Mouse (Mus musculus): Measurements from ENCODE around the gene Car10.

Gene Car10

GRCm38 (mm10) chr11:93490211-93490820 is 392.5 kb downstream of the Car10 start:
- no peak for DNase-seq (ENCODE audit: low spot score in 2 of 2)

- no peak for DNase-seq (ENCODE audit: low spot score in 2 of 2)
These were observed 400.1 kb downstream of the Car10 start for GRCm38 (mm10) chr11:93497896-93498295.

GRCm38 (mm10) chr11:93500442-93500841 is 402.6 kb downstream of the Car10 start:
- no peak for DNase-seq (ENCODE audit: low spot score in 2 of 2)

GRCm38 (mm10) chr11:93501671-93502070 is 403.8 kb downstream of the Car10 start:
- DNase-seq (ENCODE audit: low spot score in 2 of 2): no peak

GRCm38 (mm10) chr11:93502864-93503263 is 405.0 kb downstream of the Car10 start:
- no peak for DNase-seq (ENCODE audit: low spot score in 2 of 2)

- no peak for DNase-seq (ENCODE audit: low spot score in 2 of 2)
These were observed 405.6 kb downstream of the Car10 start for GRCm38 (mm10) chr11:93503469-93503868.

GRCm38 (mm10) chr11:93509527-93510235 is 411.9 kb downstream of the Car10 start:
- DNase-seq (ENCODE audit: low spot score in 2 of 2): no peak

GRCm38 (mm10) chr11:93512843-93513242 is 415.0 kb downstream of the Car10 start:
- DNase-seq (ENCODE audit: low spot score in 2 of 2): no peak

GRCm38 (mm10) chr11:93514396-93514795 is 416.6 kb downstream of the Car10 start:
- DNase-seq (ENCODE audit: low spot score in 2 of 2): no peak

- no peak for DNase-seq (ENCODE audit: low spot score in 2 of 2)
These were observed 417.7 kb downstream of the Car10 start for GRCm38 (mm10) chr11:93515566-93515965.

- no peak for DNase-seq (ENCODE audit: low spot score in 2 of 2)
These were observed 418.4 kb downstream of the Car10 start for GRCm38 (mm10) chr11:93516216-93516615.

GRCm38 (mm10) chr11:93516946-93517345 is 419.1 kb downstream of the Car10 start:
- DNase-seq (ENCODE audit: low spot score in 2 of 2): no peak

GRCm38 (mm10) chr11:93522501-93522900 is 424.7 kb downstream of the Car10 start:
- DNase-seq (ENCODE audit: low spot score in 2 of 2): no peak

- no peak for DNase-seq (ENCODE audit: low spot score in 2 of 2)
These were observed 428.1 kb downstream of the Car10 start for GRCm38 (mm10) chr11:93525921-93526320.

GRCm38 (mm10) chr11:93531029-93531680 is 433.3 kb downstream of the Car10 start:
- no peak for DNase-seq (ENCODE audit: low spot score in 2 of 2)

- no peak for DNase-seq (ENCODE audit: low spot score in 2 of 2)
These were observed 438.4 kb downstream of the Car10 start for GRCm38 (mm10) chr11:93536244-93536643.

GRCm38 (mm10) chr11:93548904-93549303 is 451.1 kb downstream of the Car10 start:
- no peak for DNase-seq (ENCODE audit: low spot score in 2 of 2)

GRCm38 (mm10) chr11:93550908-93551307 is 453.1 kb downstream of the Car10 start:
- no peak for DNase-seq (ENCODE audit: low spot score in 2 of 2)

GRCm38 (mm10) chr11:93559118-93559517 is 461.3 kb downstream of the Car10 start:
- no peak for DNase-seq (ENCODE audit: low spot score in 2 of 2)

GRCm38 (mm10) chr11:93560570-93560969 is 462.7 kb downstream of the Car10 start:
- no peak for DNase-seq (ENCODE audit: low spot score in 2 of 2)

- DNase-seq (ENCODE audit: low spot score in 2 of 2): no peak
These were observed 464.6 kb downstream of the Car10 start for GRCm38 (mm10) chr11:93562330-93562865.

- no peak for DNase-seq (ENCODE audit: low spot score in 2 of 2)
These were observed 467.9 kb downstream of the Car10 start for GRCm38 (mm10) chr11:93565756-93566155.

All from natural killer cell, adult 2 months (primary cell).